Mouse (Mus musculus) testis, adult 2 months (tissue): ENCODE data around the gene Ccnl1. TPM values are rescaled to one million over a fixed set of nuclear protein-coding genes. Genes with fewer than 3 reads are reported as not detected.

Experiments
- H3K27ac ChIP-seq: fragments of 200-500 bp; 2 replicates; pipeline ENCODE4 v1.5.1; 2012; ENCODE audit warnings: low read depth, low read length; ENCODE audit not compliant: control insufficient read depth, insufficient read depth
- H3K27me3 ChIP-seq: fragments of 200-500 bp; 2 replicates; pipeline ENCODE4 v1.6.1; 2012; ENCODE audit warnings: mild to moderate bottlenecking, low read length, moderate library complexity; ENCODE audit not compliant: control insufficient read depth, insufficient read depth
- H3K36me3 ChIP-seq: fragments of 200-500 bp; 2 replicates; pipeline ENCODE4 v1.6.1; 2012; ENCODE audit warnings: mild to moderate bottlenecking, low read length; ENCODE audit not compliant: control insufficient read depth, insufficient read depth
- H3K4me1 ChIP-seq: fragments of 200-500 bp; 2 replicates; pipeline ENCODE4 v1.6.1; 2012; ENCODE audit warnings: low read length; ENCODE audit not compliant: control insufficient read depth, insufficient read depth
- H3K4me3 ChIP-seq: fragments of 200-500 bp; 2 replicates; pipeline ENCODE4 v1.5.1; 2012; ENCODE audit warnings: low read depth, mild to moderate bottlenecking, low read length, moderate library complexity, mixed read lengths; ENCODE audit not compliant: control insufficient read depth
- CTCF ChIP-seq: fragments of 200-500 bp; IDR thresholded peaks from 2 replicates; pipeline ENCODE4 v1.5.1; 2012; ENCODE audit warnings: low read depth, mild to moderate bottlenecking, inconsistent platforms, low read length, moderate library complexity; ENCODE audit not compliant: control insufficient read depth, insufficient read depth, insufficient replicate concordance
- POLR2A ChIP-seq: fragments of 200-500 bp; IDR thresholded peaks from 2 replicates; pipeline ENCODE4 v1.6.1; 2012; ENCODE audit warnings: low read depth, mild to moderate bottlenecking, inconsistent platforms, low read length, moderate library complexity; ENCODE audit not compliant: control insufficient read depth
- polyA plus RNA-seq: library from polyadenylated mRNA; depleted of rRNA; stranded (reverse); fragments of >200 nt; gene quantifications from 2 replicates; pipeline ENCODE4 v1.2.3, GENCODE M21; 2012

Ccnl1 gene
- polyA plus RNA-seq, 1 experiment: 30.5 TPM

- Histone ChIP-seq H3K27ac (no peak overlapping the region), H3K4me1 (no peaks in the 10 kb centered on the region), H3K4me3 (no peak overlapping the region), H3K36me3 (no peaks in the 10 kb centered on the region), H3K27me3 (no peaks in the 10 kb centered on the region)
- no peak for TF ChIP-seq POLR2A
- TF ChIP-seq CTCF: no peak
Measured at GRCm38 (mm10) chr3:65941052-65941451, 17.0 kb downstream of the Ccnl1 start.

DNA sequence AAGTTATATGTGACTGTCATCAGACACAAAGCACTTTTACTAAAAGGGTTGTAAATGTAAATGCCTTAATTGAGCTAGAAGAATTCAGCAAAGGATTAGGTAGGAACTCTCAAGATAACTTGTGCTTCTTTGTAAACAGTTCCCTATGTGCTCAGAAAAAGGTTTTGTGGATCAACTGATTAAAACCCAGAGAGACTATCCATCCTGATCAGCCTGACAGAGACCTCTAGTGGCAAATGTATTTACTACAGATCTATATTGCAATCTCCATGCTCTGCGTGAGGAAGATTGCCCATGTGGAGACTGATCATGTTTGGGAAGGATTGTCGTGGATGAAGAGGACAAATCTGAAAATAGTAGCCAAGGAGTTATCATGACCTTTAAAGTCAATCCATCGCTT lies 19.8 kb downstream of the Ccnl1 start:
- H3K27ac ChIP-seq: no peak overlapping the region

DNA sequence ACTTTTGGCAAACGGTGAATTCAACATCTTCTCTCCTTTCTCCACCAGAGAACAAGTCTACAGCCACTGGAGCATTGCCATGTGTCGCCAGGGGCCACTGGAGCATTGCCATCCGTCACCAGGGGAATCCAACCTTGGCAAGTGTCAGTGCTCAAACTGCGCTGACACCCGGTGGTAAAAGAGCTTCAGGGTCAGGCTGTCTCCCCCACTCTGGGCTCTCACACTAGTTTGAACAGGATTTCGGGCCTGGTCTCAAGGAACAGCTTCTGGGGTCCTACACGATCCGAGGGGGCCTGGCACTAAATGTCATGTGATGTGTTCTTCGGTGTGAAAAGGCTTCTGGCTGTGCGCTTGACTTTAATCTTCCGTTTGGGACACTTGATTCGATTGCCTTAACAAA lies 21.7 kb downstream of the Ccnl1 start:
- no peak overlapping the region for H3K27ac ChIP-seq
- TF ChIP-seq POLR2A (no peak), CTCF (no peak)
- H3K36me3 ChIP-seq: no peaks in the 10 kb centered on the region
- H3K27me3 ChIP-seq: no peaks in the 10 kb centered on the region
- no peaks in the 10 kb centered on the region for H3K4me1 ChIP-seq
- no peak overlapping the region for H3K4me3 ChIP-seq

More for the DNA sequence above, 19.8 kb downstream of the Ccnl1 start:
- TF ChIP-seq CTCF (no peak), POLR2A (no peak)
- Histone ChIP-seq H3K27me3 (no peaks in the 10 kb centered on the region), H3K4me3 (no peak overlapping the region), H3K36me3 (no peaks in the 10 kb centered on the region), H3K4me1 (no peaks in the 10 kb centered on the region)

GRCm38 (mm10) chr3:65935153-65935552 lies 22.9 kb downstream of the Ccnl1 start:
- no peak overlapping the region for H3K27ac ChIP-seq
- no peak overlapping the region for H3K4me3 ChIP-seq
- H3K36me3 ChIP-seq: no peaks in the 10 kb centered on the region
- no peaks in the 10 kb centered on the region for H3K4me1 ChIP-seq
- no peaks in the 10 kb centered on the region for H3K27me3 ChIP-seq
- TF ChIP-seq POLR2A (no peak), CTCF (no peak)

DNA sequence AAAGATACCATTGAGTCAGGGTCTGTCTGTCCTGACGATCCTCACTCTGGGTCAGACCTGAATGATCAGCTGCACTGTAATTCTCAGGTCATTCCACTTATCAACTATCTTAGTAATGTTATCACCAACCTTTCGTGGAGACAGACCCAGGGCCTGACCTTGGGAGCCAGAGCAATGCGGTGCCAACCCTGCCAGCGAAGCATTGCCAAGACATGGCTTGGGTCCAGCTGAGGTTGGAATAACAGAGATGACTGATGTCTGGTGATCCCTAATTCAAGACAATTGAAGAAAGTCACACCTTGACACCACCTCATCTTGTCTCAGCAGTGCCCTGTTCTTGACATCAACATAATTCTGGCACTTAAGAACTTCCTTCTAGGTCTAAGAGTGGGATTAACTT lies 24.3 kb downstream of the Ccnl1 start:
- H3K36me3 ChIP-seq: no peaks in the 10 kb centered on the region
- TF ChIP-seq POLR2A (no peak), CTCF (no peak)

GRCm38 (mm10) chr3:65931542-65931941 lies 26.5 kb downstream of the Ccnl1 start:
- Histone ChIP-seq H3K4me3 (no peak overlapping the region), H3K27ac (no peak overlapping the region), H3K36me3 (no peaks in the 10 kb centered on the region), H3K27me3 (no peaks in the 10 kb centered on the region), H3K4me1 (peaks cover 2% of the 10 kb centered on the region; the same call in 1 of the 2 replicates)
- TF ChIP-seq POLR2A (no peak), CTCF (no peak)

More for the DNA sequence above, 24.3 kb downstream of the Ccnl1 start:
- peaks cover 2% of the 10 kb centered on the region; the same call in 1 of the 2 replicates for H3K4me1 ChIP-seq
- H3K4me3 ChIP-seq: no peak overlapping the region
- no peaks in the 10 kb centered on the region for H3K27me3 ChIP-seq
- no peak overlapping the region for H3K27ac ChIP-seq

DNA sequence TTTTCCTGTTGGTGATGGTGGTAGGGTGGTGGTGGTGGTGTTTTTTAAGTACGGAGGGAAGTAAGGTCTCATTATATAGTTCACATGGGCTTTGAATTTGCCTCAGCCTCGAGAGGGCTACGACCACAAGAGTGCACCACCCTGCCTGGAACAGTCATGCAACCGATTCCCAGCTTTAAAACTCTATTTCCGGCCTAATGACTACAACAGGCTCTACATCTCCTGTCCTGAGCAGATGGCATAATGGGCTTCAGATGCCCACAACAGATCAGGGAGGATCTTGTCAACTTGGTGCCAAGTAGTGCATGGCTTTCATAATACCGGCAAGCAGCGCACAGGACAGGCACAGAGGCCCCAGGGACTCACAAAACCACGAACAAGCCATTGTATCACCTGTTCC lies 27.4 kb downstream of the Ccnl1 start:
- Histone ChIP-seq H3K36me3 (no peaks in the 10 kb centered on the region), H3K27me3 (no peaks in the 10 kb centered on the region), H3K4me3 (no peak overlapping the region; the same call in 1 of the 2 replicates), H3K4me1 (peaks cover 2% of the 10 kb centered on the region; the same call in 1 of the 2 replicates), H3K27ac (no peak overlapping the region)
- TF ChIP-seq CTCF (no peak), POLR2A (no peak)

DNA sequence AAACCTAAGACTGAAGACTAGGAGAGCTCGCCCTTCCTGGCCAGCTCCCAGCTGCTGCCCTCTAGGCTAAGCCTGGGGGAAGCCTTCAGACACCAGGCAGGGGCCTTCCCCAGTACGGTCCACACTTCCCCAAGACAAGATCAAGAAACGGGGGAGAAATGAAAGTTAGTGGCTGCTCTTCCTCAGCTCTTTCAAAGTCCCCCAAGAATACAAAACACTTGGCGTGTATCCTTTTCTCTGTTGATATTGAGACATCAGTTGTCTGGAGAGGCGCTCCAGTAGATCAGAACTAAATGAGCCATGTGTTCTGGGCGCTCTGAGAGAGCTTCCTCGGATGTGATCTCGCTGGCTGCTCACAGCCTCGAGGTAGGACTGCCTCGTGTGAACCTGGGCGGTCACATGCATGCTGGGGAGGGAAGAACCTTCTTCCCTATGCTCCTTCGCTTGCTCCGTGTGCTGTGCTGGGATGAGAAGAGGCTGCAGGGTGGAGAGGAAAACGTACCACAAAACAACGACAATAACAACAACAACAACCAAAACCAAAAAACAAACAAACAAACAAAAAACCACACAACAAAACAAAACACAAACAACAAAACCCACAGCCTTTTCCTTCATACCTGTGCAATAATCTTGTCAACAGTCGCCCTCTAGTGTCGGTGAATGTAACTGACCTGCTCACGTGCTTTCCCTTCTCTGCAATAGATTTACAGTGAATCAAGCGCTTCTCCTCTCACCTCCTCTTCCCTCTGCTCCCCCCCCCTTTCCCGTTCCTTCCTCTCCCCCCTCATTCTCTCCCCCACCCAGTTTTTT lies 28.0 kb downstream of the Ccnl1 start:
- TF ChIP-seq POLR2A (no peak), CTCF (no peak)
- Histone ChIP-seq H3K27me3 (no peaks in the 10 kb centered on the region), H3K4me1 (peaks cover 2% of the 10 kb centered on the region; the same call in 1 of the 2 replicates), H3K27ac (peak overlapping the region; percentile 30; the same call in 1 of the 2 replicates), H3K36me3 (no peaks in the 10 kb centered on the region), H3K4me3 (peak overlapping the region; percentile 60)
